Mouse (Mus musculus) retina, postnatal 7 days (tissue): ENCODE data around the gene Pde4d.

ENCODE experiments used
- DNase-seq: peaks from one replicate; pipeline ENCODE4 v3.0.0-alpha.2; 2012; ENCODE audit warnings: low read depth, low spot score

Pde4d gene

DNA sequence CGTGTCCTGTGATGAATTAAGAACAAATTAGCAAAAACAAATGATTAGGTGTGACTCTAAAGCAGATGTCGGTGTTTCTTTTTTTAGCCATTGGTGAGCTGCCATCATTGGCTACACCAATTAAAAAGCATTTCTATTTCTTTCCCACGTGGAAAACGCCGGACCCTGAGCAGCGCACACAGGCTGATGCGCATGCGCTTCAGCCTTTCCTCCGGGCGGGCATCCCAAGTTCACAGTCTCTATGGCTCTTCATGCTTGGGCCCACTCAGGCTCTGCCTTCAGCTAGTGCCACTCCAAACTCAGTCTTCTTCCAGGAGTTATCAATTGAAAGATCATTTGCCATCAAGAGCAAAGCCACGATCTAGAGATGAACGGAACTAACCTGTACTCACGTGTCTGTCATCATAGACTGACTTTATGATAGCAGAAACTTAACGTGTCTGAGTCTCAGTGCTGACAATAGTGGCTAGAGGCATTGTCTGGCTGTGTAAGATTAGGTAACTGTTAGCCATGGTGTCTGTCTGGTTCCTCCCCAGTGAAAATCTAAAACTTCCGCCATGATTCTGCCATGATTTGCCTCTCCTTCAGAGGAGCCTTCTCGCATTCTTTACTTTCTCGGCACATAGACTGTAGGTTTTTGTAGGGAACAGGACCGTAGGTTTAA, 1175.8 kb downstream of the Pde4d start:
- DNase-seq = no peak

DNA sequence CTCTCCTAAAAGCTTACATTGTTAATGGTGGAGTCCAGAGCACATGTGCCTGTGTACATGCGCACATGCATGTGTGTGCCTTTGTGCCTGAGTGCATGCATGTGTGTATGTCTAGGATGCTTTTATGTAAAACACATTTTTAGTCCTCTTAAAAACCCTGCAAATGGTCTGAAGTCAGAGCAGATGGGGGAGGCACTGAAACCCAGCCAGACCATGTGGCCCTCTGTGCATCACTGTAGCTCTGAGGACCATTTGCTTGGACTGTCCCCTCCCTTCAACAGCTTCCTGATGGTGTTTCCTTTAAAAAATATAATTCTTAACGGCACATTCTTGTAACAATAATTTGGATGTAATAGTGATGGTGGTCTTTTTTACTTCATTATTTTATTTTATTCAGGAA, 1177.5 kb downstream of the Pde4d start:
- no peak for DNase-seq

- DNase-seq = no peak
These were observed 1178.9 kb downstream of the Pde4d start for GRCm38 (mm10) chr13:109628606-109629005.

DNA sequence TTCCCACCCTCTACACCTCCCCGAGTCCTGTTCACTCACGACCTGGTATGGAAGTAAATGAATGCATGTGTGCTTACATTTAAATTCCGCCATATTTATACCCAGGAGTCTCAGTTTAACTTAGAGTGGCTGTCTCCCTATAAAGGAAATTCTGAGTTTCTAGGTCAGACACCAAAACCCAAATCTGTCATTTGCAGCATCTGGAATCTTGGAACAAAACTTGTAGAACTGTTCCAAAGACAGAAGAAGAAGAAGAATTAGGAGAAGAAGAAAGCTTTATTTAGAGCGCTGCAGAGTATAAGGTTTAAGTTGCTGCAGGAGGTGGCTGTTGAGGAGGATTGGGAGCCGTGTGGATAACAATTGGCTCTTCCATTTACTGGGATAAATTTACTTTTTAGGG, 1179.5 kb downstream of the Pde4d start:
- DNase-seq = no peak

- no peak for DNase-seq
These were observed 1181.8 kb downstream of the Pde4d start for GRCm38 (mm10) chr13:109631399-109632026.

GRCm38 (mm10) chr13:109632387-109633036, 1182.8 kb downstream of the Pde4d start:
- no peak for DNase-seq

- no peak for DNase-seq
These were observed 1183.3 kb downstream of the Pde4d start for GRCm38 (mm10) chr13:109633037-109633418.

- no peak for DNase-seq
These were observed 1186.3 kb downstream of the Pde4d start for GRCm38 (mm10) chr13:109635901-109636520.

DNA sequence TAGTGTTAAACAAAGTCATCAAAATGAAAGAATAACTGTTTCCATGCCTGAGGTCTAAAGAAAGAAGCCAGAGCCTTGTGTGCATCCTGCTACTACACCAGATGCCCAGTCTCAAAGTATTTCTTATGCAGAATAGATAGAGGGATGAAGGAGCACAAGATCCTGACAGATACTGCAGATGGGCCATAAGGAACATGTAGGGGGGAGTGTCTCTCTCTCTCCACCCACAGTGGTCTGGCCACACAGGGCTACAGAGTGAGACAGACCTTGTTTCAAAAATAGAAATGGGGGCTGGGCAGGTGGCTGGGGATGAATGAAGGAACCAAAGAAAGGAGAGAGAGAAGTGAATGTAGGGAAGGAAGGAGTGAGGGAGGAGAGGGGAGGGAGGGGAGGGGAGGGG, 1188.5 kb downstream of the Pde4d start:
- DNase-seq = no peak

- DNase-seq = no peak
These were observed 1189.5 kb downstream of the Pde4d start for GRCm38 (mm10) chr13:109639286-109639685.

- DNase-seq = no peak
These were observed 1191.8 kb downstream of the Pde4d start for GRCm38 (mm10) chr13:109641562-109641961.

DNA sequence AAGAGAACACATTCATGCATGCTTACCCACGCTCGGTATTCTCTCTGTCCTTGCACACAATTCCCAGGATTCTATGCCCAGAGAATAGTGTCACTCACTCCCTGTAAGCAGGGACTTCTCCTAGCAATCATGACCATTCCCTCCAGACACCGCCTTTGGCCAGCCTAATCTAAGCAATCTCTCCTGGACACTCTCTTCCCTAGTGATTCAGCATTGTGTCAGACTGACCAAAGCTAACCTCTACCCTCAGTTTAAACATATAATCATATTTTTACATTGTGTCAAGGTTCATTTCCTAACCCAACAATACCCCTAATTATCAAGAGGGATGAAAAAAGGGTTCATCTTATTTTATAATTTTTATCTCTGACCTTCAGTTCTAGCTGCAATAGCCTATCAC, 1193.7 kb downstream of the Pde4d start:
- DNase-seq = no peak

DNA sequence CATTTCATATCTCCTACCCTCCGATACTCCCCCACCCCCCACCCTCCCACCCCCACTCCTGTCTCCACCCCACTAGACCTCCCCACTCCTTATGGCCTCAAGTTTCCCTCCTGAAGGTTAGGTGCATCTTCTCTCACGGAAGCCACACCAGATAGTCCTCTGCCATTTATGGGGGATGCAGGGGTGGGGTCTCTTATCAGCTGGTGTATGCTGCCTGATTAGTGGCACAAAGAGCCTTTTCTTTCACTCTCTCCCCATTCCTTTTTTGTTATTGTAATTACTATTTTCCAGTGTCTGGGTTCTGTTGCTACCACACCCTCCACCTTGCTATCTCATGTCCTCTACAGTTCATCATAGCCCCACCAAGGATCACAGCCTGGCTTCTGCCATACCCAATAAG, 1194.3 kb downstream of the Pde4d start:
- no peak for DNase-seq

GRCm38 (mm10) chr13:109645284-109645909, 1195.6 kb downstream of the Pde4d start:
- DNase-seq = no peak

GRCm38 (mm10) chr13:109645910-109646284, 1196.1 kb downstream of the Pde4d start:
- DNase-seq = no peak

DNA sequence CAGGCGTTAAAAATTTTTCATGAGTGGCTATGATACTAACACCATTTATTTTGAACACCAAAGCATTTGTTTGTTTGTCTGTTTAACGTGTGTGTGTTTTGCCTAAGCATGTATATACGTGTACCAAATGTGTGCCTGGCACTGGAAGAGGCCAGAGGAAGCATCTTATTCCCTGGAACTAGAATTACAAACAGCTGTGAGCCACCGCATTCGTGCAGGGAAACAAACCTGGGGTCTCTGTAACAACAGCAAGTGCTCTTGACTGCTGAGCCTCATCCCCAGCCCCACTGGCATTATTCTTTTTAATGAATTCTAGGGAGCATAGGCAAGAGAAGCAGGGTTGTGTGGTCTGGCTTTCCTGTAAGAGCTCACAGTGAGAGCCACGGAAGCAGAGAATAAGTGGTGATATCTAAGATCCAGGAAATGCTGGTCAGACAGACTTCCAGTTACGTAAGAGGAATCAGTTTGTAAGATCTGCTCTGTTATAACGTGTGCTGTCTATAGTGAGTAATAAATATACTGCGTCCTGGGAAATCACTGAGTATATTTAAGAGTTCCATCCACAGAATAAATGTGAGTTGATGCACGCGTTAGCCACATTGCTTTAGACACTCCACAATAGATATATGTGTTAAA, 1197.0 kb downstream of the Pde4d start:
- DNase-seq = no peak

DNA sequence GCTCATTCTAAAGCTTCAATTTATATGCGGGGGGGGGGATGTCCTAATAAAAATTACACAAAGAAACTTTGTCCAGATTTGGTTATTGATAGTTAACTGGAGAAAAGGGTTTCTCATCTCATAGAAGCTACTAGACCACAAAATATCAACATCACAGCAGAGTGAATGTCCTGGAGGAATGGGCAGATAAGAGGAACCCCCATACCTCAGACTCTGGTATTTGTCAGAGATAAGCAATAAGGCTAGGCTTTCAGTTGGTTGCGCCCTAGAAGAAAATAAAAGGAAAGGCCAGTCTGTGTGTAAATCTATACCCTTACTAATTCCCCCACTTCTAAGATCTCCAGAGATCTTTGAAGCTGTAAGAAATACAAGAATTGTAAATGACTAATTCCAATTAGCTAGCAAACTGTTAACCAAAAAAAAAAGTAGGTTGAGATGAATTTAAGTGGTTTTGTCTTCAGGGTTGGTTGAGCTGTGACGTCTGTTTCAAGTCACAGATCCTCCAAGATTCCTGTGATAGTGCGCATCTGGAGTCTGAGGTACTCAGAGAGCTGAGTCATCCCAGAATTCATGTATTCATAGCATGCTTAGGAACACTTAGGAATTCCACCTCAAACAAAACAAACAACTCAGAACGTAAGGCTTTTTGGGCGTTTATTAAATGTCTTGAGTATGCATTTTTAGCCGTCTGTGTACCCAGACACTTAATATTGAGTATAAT, 1197.9 kb downstream of the Pde4d start:
- DNase-seq = no peak

DNA sequence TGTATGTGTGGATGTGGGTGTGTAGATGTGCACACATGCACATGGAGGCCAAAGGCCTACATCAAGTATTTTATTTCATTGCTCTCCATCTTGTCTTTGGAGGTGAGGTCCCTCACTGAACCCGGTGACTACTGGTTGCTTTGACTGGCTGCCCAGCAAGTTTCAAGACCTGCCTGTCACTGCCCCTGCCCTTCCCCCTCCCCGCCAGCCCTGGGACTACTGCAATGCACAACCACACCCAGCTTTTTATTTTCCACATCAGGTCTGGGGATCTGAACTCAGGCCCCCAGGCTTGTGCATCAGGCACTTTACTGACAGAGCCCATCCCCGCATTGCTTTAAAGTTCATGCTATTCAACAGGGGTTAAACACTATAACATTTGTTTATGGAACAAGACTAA, 1198.6 kb downstream of the Pde4d start:
- no peak for DNase-seq

DNA sequence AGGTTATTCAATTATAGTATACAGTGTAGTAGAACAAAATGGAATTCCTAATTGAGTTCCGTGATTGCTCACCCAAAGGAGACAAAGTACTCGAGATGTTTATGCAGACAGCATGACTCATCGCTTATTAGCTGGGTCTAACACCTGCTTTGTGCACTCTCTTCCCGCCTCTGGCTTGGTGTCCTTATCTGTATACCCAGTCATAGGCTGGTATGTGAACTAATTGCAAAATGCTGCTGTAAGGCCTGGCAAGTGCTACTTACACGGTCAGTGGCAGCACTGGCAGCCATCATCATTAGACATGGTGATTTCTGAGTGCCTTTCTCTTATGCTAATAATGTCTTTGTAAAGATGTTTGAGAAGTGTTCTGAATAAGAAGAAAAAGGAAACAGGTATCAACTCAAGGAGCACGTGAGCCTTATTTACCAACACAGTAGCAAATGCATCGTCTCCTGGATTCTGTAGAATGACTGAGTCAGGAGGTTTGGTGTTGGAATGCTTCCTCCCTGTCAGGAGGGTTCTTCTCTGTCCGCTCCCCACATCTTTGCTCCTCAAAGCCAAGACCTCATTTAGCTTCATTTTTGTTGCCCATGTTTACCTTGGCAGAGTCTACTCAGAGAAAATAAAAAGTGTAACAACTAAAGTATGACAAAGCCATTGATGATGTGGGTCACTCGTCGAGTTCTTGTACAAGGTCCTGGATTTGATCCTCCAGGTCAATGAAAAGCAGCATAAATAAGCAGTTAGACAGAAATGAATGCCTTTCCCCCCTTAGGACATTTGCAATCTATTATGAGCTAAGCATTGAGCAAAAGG, 1202.2 kb downstream of the Pde4d start:
- DNase-seq = no peak

DNA sequence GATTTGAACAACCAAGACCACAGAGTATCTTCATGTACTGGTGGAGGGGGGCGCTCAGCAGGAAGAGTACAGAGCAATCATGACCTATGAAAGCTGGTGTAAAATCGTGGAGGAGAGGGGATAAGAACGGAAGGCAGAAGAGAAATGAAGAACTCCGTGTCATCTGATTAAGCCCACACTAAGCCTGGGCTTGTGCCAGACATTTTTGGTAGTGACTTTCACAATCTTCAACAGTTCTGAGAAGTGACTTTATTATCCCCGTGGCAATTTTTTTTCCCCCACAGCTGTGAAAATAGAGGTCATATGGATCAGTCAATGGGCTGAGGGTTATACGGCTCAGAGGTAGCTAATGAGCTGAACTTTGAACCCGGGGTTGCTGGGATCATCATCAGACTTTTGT, 1202.9 kb downstream of the Pde4d start:
- no peak for DNase-seq
